Mouse (Mus musculus) erythroblast, embryonic 14.5 days (primary cell): Measurements from ENCODE around the gene Rft1.

ENCODE experiments used
- GATA1 ChIP-seq: IDR thresholded peaks from 2 replicates; pipeline ENCODE4 v1.6.1; 2012; ENCODE audit warnings: low read length, inconsistent platforms, mixed read lengths
- TAL1 ChIP-seq: IDR thresholded peaks from 3 replicates; pipeline ENCODE4 v1.6.1; 2012; ENCODE audit warnings: low read length, inconsistent platforms, mixed read lengths

DNA sequence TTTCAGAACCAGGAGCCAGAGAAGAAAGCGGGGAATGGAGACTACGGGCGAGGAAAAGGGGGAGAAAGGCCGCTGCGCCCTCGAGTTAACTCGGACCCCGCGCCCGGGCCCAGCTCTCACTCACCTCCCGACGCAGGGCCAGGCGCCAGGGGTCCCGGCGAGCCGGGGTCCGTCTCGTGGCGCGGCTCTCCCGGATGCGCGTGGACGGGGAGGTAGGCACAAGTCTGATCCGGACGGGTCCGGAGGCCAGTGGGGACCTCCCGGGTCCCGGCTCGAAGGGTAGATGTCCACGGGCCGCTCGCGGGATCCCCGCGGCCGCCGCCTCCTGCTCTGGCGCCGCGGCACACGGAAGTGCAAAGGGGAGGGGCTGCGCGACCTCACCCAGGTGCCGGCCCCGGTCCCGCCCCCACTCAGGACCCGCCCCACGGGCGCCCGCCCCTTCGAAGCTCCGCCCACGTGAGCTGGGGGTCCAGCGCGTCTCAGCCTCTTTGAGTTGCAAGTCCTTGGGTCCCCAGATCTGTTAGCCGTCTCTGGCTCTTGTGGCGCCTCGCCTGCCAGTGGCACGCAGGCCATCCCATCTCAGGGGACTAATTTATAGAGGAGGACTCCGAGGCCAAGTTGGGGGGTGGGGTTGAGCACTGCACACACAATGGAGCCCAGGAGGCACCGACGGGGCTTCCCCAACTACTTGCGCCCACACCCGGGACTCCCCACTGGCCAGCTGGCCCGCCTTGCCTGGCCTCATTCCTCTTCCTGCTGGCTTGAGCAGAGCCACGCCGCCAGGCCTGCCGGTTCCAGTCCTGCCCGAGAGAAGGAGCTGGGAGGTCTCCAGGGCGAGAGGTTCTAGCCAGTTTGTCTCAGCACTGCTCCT, 28.1 kb upstream of the Rft1 start, which contains the start of gene Prkcd:
- no peak for TF ChIP-seq GATA1
- no peak for TF ChIP-seq TAL1
